Mouse (Mus musculus) kidney, adult 2 months (tissue): ENCODE measurements around the gene Aff2. TPM values are rescaled to one million over a fixed set of nuclear protein-coding genes. Genes with fewer than 3 reads are reported as not detected.
A peak's percentile ranks its signal among the peaks of the same experiment; 100 is the strongest.

Experiments
- DNase-seq: peaks from one replicate; pipeline ENCODE4 v3.0.0; 2021
- H3K27ac ChIP-seq: fragments of 200-500 bp; 2 replicates; pipeline ENCODE4 v1.5.1; 2012; ENCODE audit warnings: low read depth, low read length, control low read depth, inconsistent platforms; ENCODE audit not compliant: insufficient read depth
- H3K27me3 ChIP-seq: fragments of 200-500 bp; replicated peaks from 2 replicates; pipeline ENCODE4 v1.6.1; 2012; ENCODE audit warnings: mild to moderate bottlenecking, moderate library complexity, low read length, inconsistent platforms; ENCODE audit not compliant: control insufficient read depth, insufficient read depth
- H3K36me3 ChIP-seq: fragments of 200-500 bp; 2 replicates; pipeline ENCODE4 v1.6.1; 2012; ENCODE audit warnings: mild to moderate bottlenecking, moderate library complexity, low read length, inconsistent platforms; ENCODE audit not compliant: control insufficient read depth, insufficient read depth
- H3K4me1 ChIP-seq: fragments of 200-500 bp; 2 replicates; pipeline ENCODE4 v1.6.1; 2011; ENCODE audit warnings: low read length; ENCODE audit not compliant: control insufficient read depth, insufficient read depth
- H3K4me3 ChIP-seq: fragments of 200-500 bp; 2 replicates; pipeline ENCODE4 v1.5.1; 2011; ENCODE audit warnings: mild to moderate bottlenecking, low read depth, low read length, control low read depth; ENCODE audit not compliant: insufficient read depth
- CTCF ChIP-seq: fragments of 200-500 bp; conservative IDR thresholded peaks from 2 replicates; pipeline ENCODE4 v1.5.1; 2011; ENCODE audit warnings: low read depth, mild to moderate bottlenecking, control low read depth, low read length, moderate library complexity, mixed read lengths; ENCODE audit not compliant: insufficient read depth, insufficient read length
- POLR2A ChIP-seq: fragments of 200-500 bp; IDR thresholded peaks from one replicate; pipeline ENCODE4 v1.6.1; 2011; ENCODE audit warnings: low read depth, low read length, control low read depth
- WGBS: fragments of 180-500 bp; shearing (Covaris S2); methylation state at CpG from one replicate; pipeline ENCODE4 v1.1.7; 2018; 5-methylcytosine and 5-hydroxymethylcytosine counted together
- polyA plus RNA-seq: library from polyadenylated mRNA; depleted of rRNA; stranded (reverse); fragments of >200 nt; gene quantifications from 2 replicates; pipeline ENCODE4 v1.2.3, GENCODE M21; 2012; rRNA removed

Aff2 gene
- 0.09 and 0.12 TPM in 2 replicates for polyA plus RNA-seq

GRCm38 (mm10) chrX:69360238-69361054 lies at the start of gene Aff2:
Gene Aff2, plus strand, starts transcription at chrX:69360294.
- Histone ChIP-seq H3K4me1 (no peaks in the 10 kb centered on the region), H3K27me3 (no peaks in the 10 kb centered on the region), H3K36me3 (no peaks in the 10 kb centered on the region), H3K4me3 (peak within 1 kb of the TSS; percentile 49), H3K27ac (no peak within 1 kb of the TSS)
- WGBS: 1% methylated on average over 52 of the region's 79 CpGs
- TF ChIP-seq POLR2A: no peak
- no peak for TF ChIP-seq CTCF
- DNase-seq: peak; percentile 16

DNA sequence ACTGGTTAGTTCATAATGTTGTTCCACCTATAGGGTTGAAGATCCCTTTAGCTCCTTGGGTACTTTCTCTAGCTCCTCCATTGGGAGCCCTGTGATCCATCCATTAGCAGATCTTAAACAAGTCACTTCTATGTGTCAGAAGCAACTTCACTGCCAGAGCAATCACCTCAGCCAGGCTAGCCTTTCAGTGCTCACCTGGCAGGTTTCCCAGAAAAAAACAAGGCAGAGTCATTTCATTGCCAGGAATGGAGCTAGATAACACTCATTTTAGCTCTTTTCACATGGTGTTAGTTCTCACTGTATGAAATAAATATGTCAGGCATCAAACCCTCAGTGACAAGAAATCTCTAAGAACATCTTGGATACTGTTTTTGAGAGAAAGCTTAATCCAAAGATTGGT lies 22.8 kb upstream of the Aff2 start:
- Histone ChIP-seq H3K4me3 (no peak overlapping the region), H3K4me1 (no peaks in the 10 kb centered on the region), H3K27ac (no peak overlapping the region), H3K27me3 (no peaks in the 10 kb centered on the region), H3K36me3 (no peaks in the 10 kb centered on the region)
- TF ChIP-seq CTCF: no peak
- TF ChIP-seq POLR2A: no peak
- no peak for DNase-seq

DNA sequence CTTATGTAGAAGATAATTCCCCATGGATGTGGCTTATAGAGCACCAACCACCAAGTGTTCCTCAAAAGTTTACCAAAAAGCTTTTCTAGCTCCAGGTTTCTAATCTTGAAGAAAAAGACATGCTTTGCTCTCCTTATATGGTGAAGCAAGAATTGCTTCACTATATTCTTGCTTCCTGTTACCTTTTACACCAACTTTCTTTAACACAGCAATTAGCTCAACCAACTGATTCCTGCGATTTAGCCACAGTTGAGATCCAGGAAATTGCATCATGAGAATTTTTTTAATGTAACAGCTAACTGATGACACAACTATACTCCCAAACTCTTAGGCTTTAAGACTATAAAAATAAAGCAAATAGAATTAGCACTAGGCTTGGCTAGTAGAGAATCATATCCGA lies 4.5 kb upstream of the Aff2 start:
- no peak overlapping the region for H3K4me3 ChIP-seq
- 58% methylated on average over 2 of the region's 2 CpGs for WGBS
- TF ChIP-seq POLR2A (no peak), CTCF (no peak)
- H3K4me1 ChIP-seq: no peaks in the 10 kb centered on the region
- H3K27me3 ChIP-seq: no peaks in the 10 kb centered on the region
- no peak for DNase-seq
- no peak overlapping the region for H3K27ac ChIP-seq
- H3K36me3 ChIP-seq: no peaks in the 10 kb centered on the region

GRCm38 (mm10) chrX:69359360-69359759 lies 734 bp upstream of the Aff2 start:
- no peaks in the 10 kb centered on the region for H3K4me1 ChIP-seq
- no peak overlapping the region for H3K4me3 ChIP-seq
- H3K27ac ChIP-seq: no peak overlapping the region
- WGBS: 24% methylated on average over 5 of the region's 5 CpGs
- no peaks in the 10 kb centered on the region for H3K27me3 ChIP-seq
- no peak for DNase-seq
- no peak for TF ChIP-seq CTCF
- no peak for TF ChIP-seq POLR2A
- H3K36me3 ChIP-seq: no peaks in the 10 kb centered on the region

- DNase-seq: no peak
- WGBS: 9% methylated on average over 4 of the region's 4 CpGs
- Histone ChIP-seq H3K27ac (no peak overlapping the region), H3K27me3 (no peaks in the 10 kb centered on the region), H3K36me3 (no peaks in the 10 kb centered on the region), H3K4me3 (peak overlapping the region; percentile 49; the same call in 1 of the 2 replicates), H3K4me1 (no peaks in the 10 kb centered on the region)
- TF ChIP-seq POLR2A: no peak
- no peak for TF ChIP-seq CTCF
Observed at GRCm38 (mm10) chrX:69359885-69360237, 233 bp upstream of the Aff2 start.

DNA sequence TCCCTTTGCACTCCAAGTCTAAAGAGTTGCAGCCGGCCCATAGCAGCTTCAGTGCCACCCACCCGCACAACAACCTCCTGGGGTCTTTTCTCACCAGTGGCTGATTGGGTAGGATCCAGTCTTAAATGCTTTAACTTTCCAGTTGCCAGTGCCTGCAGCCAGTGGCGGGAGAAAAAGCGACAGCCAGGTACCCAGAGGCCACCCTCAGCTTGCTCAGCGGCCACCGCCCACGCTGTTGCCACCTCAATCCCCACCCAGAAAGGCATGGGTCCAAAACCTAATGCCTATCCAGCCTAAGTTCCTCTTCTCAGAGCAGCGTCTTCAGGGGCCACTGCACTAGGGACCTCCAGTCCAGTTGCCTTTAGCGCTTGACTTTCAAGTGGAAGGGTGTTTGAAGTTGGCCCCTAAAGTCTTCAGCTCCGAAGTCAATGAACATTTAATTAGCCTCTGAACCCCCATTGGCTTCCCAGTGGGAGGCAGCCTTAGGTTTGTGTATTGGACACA lies 1.0 kb downstream of the Aff2 start:
- no peak for DNase-seq
- H3K27ac ChIP-seq: no peak overlapping the region
- no peaks in the 10 kb centered on the region for H3K36me3 ChIP-seq
- no peaks in the 10 kb centered on the region for H3K27me3 ChIP-seq
- no peaks in the 10 kb centered on the region for H3K4me1 ChIP-seq
- TF ChIP-seq POLR2A (no peak), CTCF (no peak)
- H3K4me3 ChIP-seq: peak overlapping the region; percentile 49; the same call in 1 of the 2 replicates
- 6% methylated on average over 10 of the region's 10 CpGs for WGBS

GRCm38 (mm10) chrX:69364198-69364597 lies 4.1 kb downstream of the Aff2 start:
- no peak overlapping the region for H3K4me3 ChIP-seq
- 6% methylated on average over 2 of the region's 2 CpGs for whole genome bisulfite sequencing
- H3K27ac ChIP-seq: no peak overlapping the region
- no peaks in the 10 kb centered on the region for H3K27me3 ChIP-seq
- H3K36me3 ChIP-seq: no peaks in the 10 kb centered on the region
- DNase-seq: peak; percentile 1
- H3K4me1 ChIP-seq: no peaks in the 10 kb centered on the region
- TF ChIP-seq CTCF: no peak
- TF ChIP-seq POLR2A: no peak
